Mouse (Mus musculus) lung, embryonic 14.5 days (tissue): ENCODE measurements around the gene Tdg. TPM values are rescaled to one million over a fixed set of nuclear protein-coding genes. Genes with fewer than 3 reads are reported as not detected.
A peak's percentile ranks its signal among the peaks of the same experiment; 100 is the strongest.

ENCODE experiments used
- ATAC-seq: fragments of 200-750 bp; cut with Nextera tagmentation; 2 replicates; pipeline ENCODE4 v1.8.0; 2017; ENCODE audit warnings: mild to moderate bottlenecking, moderate TSS enrichment, moderate library complexity; ENCODE audit not compliant: insufficient read depth
- DNase-seq: peaks from one replicate; pipeline ENCODE4 v3.0.0-alpha.2; 2015
- H3K27ac ChIP-seq: fragments of 300-500 bp; sonication (generic); 2 replicates; pipeline ENCODE4 v1.5.1; 2014; ENCODE audit warnings: low read depth, mild to moderate bottlenecking, moderate library complexity
- H3K27me3 ChIP-seq: fragments of 300-500 bp; sonication (generic); 2 replicates; pipeline ENCODE4 v1.6.1; 2014; ENCODE audit warnings: low read length, control low read depth; ENCODE audit not compliant: insufficient read depth
- H3K36me3 ChIP-seq: fragments of 300-500 bp; sonication (generic); 2 replicates; pipeline ENCODE4 v1.6.1; 2014; ENCODE audit warnings: control low read depth; ENCODE audit not compliant: insufficient read depth
- H3K4me1 ChIP-seq: fragments of 300-500 bp; sonication (generic); 2 replicates; pipeline ENCODE4 v1.6.1; 2014; ENCODE audit warnings: antibody characterized with exemption, control low read depth; ENCODE audit not compliant: insufficient read depth
- H3K4me2 ChIP-seq: fragments of 300-500 bp; sonication (generic); 2 replicates; pipeline ENCODE4 v1.6.1; 2014; ENCODE audit warnings: mild to moderate bottlenecking
- H3K4me3 ChIP-seq: fragments of 300-500 bp; sonication (generic); 2 replicates; pipeline ENCODE4 v1.5.1; 2014; ENCODE audit warnings: low read depth, low read length
- H3K9ac ChIP-seq: fragments of 300-500 bp; sonication (generic); 2 replicates; pipeline ENCODE4 v1.6.1; 2014
- H3K9me3 ChIP-seq: fragments of 300-500 bp; sonication (generic); 2 replicates; pipeline ENCODE4 v1.6.1; 2016; ENCODE audit warnings: low read depth, low read length, control low read depth
- CTCF ChIP-seq: IDR thresholded peaks from 2 replicates; pipeline ENCODE4 v1.5.1; 2016; ENCODE audit warnings: antibody characterized with exemption, low read depth
- WGBS: fragments of 180-500 bp; shearing (Covaris S2); extraction: QIAGEN DNeasy Blood & Tissue Kit; methylation state at CpG from one replicate; pipeline ENCODE4 v1.1.7; 2014; 5-methylcytosine and 5-hydroxymethylcytosine counted together
- polyA plus RNA-seq: library from polyadenylated mRNA; unstranded; fragments of >200 nt; fragmentation: Nextera tagmentation; extraction: Ambion mirVana; gene quantifications from 2 replicates; pipeline ENCODE4 v1.2.1, GENCODE M21; 2014

Gene Tdg
- polyA plus RNA-seq, 1 experiment from 2014 or later = 174 TPM

DNA sequence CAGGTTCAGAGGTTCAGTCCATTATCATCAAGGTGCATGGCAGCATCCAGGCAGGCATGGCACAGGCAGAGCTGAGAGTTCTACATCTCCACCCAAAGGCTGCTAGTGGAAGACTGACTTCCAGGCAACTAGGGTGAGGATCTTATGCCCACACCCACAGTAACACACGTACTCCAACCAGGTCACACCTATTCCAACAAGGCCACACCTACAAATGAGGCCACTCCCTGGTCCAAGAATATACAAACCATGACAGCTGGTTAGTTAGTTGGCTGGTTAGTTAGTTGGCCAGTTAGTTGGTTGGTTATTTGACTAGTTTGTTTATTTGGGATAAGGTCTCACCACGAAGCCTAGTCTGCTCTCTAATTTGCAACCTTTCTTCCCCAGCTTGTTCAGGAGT, 33.7 kb downstream of the Tdg start:
- ATAC-seq = no peak
- Histone ChIP-seq H3K4me2 (no peak overlapping the region), H3K4me1 (no peaks in the 10 kb centered on the region), H3K9me3 (no peaks in the 10 kb centered on the region), H3K36me3 (no peaks in the 10 kb centered on the region), H3K4me3 (no peak overlapping the region), H3K9ac (no peak overlapping the region), H3K27ac (no peak overlapping the region), H3K27me3 (no peaks in the 10 kb centered on the region)
- 83% methylated on average over 2 of the region's 2 CpGs for WGBS
- no peak for TF ChIP-seq CTCF
- no peak for DNase-seq

DNA sequence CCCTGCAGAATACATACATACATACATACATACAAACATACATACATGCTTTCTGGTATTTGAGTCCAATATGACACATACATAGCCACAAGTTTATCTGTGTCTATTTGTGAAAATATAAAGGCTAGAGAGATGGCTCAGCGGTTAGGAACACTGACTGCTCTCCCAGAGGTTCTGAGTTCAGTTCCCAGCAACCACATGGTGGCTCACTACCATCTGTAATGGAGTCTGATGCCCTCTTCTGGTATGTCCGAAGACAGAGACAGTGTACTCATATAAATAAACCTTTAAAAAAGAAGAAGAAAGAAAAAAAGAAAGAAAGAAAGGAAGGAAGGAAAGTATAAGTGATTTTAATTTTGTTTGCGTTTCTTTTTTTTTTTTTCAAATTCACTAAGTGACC, 36.3 kb downstream of the Tdg start:
- no peak overlapping the region for H3K9ac ChIP-seq
- no peaks in the 10 kb centered on the region for H3K27me3 ChIP-seq
- no peak overlapping the region for H3K4me2 ChIP-seq
- H3K4me3 ChIP-seq = no peak overlapping the region
- no peaks in the 10 kb centered on the region for H3K4me1 ChIP-seq
- WGBS = 61% methylated on average over 3 of the region's 3 CpGs
- H3K9me3 ChIP-seq = no peaks in the 10 kb centered on the region
- DNase-seq (no peak), ATAC-seq (no peak)
- no peak for TF ChIP-seq CTCF
- H3K36me3 ChIP-seq = no peaks in the 10 kb centered on the region
- no peak overlapping the region for H3K27ac ChIP-seq

DNA sequence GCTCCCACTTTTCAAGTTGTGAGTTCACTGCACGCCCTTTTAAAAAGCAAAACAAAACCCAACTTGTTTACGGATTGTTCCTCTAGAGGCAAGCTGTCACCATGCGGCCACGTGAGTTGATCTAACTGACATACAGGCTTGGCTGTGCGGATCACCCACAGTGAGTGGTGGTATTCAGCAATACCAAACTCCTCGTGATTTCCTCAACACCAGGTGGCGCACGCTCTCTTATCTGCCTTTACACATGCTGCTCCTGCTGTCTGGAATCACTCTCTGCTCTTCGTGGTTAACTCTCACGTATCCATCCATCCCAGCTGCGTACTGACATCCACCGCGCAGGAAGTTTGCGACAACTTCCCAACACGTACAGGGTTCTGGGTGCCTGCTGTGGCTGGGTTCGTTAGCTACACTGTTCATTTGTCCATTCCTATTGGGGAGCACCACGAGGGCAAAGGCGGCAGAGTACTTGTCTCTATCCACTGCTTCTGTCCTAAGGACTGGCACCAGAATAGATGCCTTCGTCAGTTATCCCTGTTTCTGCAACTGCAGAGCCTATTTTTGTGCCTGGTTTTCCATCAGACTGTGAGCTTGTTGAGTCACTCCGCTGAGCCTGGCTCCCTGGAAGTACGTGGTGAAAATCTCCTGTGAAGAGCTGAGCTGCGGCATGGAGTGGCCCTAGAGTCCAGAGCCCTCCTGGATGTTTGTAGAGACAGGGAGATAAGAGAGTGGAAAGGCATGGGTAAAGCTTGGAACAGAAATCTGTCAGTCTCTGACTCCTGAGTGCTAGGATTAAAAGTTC, 37.0 kb downstream of the Tdg start:
- Histone ChIP-seq H3K27me3 (no peaks in the 10 kb centered on the region), H3K4me2 (peak overlapping the region; percentile 57), H3K9me3 (no peaks in the 10 kb centered on the region), H3K27ac (no peak overlapping the region), H3K4me3 (peak overlapping the region; percentile 18; the same call in 1 of the 2 replicates), H3K36me3 (no peaks in the 10 kb centered on the region), H3K4me1 (no peaks in the 10 kb centered on the region), H3K9ac (peak overlapping the region; percentile 28; the same call in 1 of the 2 replicates)
- ATAC-seq = peak; percentile 97
- peak; percentile 92 for TF ChIP-seq CTCF
- 14% methylated on average over 22 of the region's 22 CpGs for WGBS
- DNase-seq = peak; percentile 95

DNA sequence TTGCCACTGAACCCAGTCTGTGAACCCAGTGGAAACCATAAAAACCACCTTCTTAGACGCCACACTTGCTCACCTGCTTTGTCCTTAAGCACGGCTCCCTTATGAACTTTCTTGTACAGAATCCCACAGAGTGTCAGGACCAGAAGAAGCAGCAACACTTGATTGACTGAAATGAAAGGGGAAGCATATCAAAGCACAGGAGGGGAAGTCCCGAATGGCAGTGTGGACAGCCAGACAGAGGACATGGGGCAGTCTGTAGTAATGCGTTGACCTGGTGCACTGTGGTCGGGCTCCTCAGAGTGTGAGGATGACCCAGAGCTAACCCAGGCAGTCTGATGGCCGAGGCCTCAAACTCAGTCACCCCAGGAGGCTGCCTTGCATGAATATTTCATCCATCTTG, 40.6 kb downstream of the Tdg start:
- Histone ChIP-seq H3K27ac (no peak overlapping the region), H3K27me3 (no peaks in the 10 kb centered on the region), H3K9ac (no peak overlapping the region), H3K4me2 (no peak overlapping the region), H3K9me3 (no peaks in the 10 kb centered on the region), H3K4me1 (no peaks in the 10 kb centered on the region), H3K36me3 (no peaks in the 10 kb centered on the region), H3K4me3 (no peak overlapping the region)
- no peak for TF ChIP-seq CTCF
- DNase-seq (no peak), ATAC-seq (no peak)
- WGBS = 71% methylated on average over 6 of the region's 6 CpGs

DNA sequence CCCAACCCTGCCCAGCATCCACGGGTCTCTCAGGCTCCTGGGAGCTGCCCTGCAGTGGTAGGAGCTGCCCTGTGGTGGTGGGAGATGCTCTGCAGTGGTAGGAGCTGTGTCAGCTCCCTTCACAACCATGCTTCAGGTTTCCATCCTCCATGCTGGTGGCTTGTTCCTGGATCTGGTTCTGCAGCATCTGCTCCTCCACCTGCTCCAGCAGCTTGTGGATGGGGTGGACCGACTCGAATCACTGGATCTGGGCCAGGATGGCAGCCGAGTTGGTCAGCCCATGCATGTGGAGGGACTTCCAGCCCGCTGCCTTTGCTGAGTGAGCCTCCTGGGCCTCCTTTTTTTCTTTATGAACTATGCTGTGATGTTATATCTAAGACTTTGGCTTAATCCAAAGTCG, 47.3 kb downstream of the Tdg start:
- ATAC-seq = no peak

DNA sequence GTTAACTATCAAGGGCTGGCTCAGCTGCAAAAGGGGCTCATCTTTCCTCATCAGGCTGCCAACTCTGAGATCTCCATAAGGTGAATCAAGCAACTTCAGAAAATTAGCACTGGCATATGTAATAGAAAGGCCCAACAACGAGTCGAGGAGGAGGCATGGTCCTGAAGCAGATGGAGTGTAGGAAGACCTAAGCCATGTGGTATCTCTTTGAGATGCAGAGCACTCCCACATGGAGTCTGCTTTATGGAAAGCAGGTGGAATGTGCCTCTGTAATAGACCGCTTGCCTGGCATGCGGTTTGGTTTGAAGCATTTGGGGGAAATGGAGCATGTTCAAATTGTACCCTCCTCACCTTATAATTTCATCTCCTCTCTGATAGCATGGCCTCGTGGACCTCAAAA, 51.1 kb downstream of the Tdg start:
- Histone ChIP-seq H3K4me2 (no peak overlapping the region), H3K36me3 (no peaks in the 10 kb centered on the region), H3K27me3 (no peaks in the 10 kb centered on the region), H3K9ac (no peak overlapping the region), H3K4me3 (no peak overlapping the region), H3K27ac (no peak overlapping the region), H3K4me1 (no peaks in the 10 kb centered on the region), H3K9me3 (no peaks in the 10 kb centered on the region)
- WGBS = 89% methylated on average over 5 of the region's 5 CpGs
- ATAC-seq (no peak), DNase-seq (no peak)
- TF ChIP-seq CTCF = no peak

More for the DNA sequence above, 47.3 kb downstream of the Tdg start:
- no peak overlapping the region for H3K4me2 ChIP-seq
- H3K27me3 ChIP-seq = no peaks in the 10 kb centered on the region
- TF ChIP-seq CTCF = no peak
- H3K27ac ChIP-seq = no peak overlapping the region
- H3K9me3 ChIP-seq = no peaks in the 10 kb centered on the region
- no peaks in the 10 kb centered on the region for H3K36me3 ChIP-seq
- no peak overlapping the region for H3K9ac ChIP-seq
- H3K4me3 ChIP-seq = no peak overlapping the region
- no peaks in the 10 kb centered on the region for H3K4me1 ChIP-seq
- no peak for DNase-seq
- 70% methylated on average over 6 of the region's 6 CpGs for WGBS

DNA sequence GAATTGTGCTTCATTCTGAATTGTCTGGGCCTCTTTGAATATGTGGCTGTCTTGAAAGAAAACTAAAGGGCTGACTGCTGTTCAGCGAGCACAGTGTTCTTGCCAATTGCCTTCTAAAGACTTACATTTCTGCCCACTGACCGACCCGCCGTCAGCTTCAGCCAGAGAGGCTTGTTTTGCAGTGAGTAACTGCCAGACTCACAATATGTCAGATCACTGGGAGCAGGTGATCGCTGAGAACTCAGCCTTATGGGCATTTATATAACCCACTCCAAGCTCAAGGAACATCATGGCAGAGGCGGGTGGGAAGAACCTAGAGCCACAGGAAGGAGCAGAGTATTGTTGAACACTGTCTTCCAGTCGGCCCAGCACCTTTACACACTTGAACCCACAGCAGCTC, 52.0 kb downstream of the Tdg start:
- H3K27ac ChIP-seq = no peak overlapping the region
- H3K27me3 ChIP-seq = no peaks in the 10 kb centered on the region
- TF ChIP-seq CTCF = no peak
- WGBS = 78% methylated on average over 7 of the region's 7 CpGs
- H3K9ac ChIP-seq = no peak overlapping the region
- no peaks in the 10 kb centered on the region for H3K9me3 ChIP-seq
- ATAC-seq (no peak), DNase-seq (no peak)
- no peak overlapping the region for H3K4me3 ChIP-seq
- no peak overlapping the region for H3K4me2 ChIP-seq
- H3K4me1 ChIP-seq = no peaks in the 10 kb centered on the region
- no peaks in the 10 kb centered on the region for H3K36me3 ChIP-seq
